Mouse (Mus musculus) kidney, adult 9 months (tissue): ENCODE data around the gene Ift122.
"Not testable (repeated sequence)": the region's sequence is repeated elsewhere in the genome, so short reads cannot be mapped to it uniquely, and the experiment has no call there.

Experiments
- DNase-seq: peaks from one replicate; pipeline ENCODE4 v3.0.0; 2022

Gene Ift122

GRCm38 (mm10) chr6:115846640-115847411 lies 6.4 kb upstream of the Ift122 start:
- DNase-seq, result peak; percentile 81

- no peak for DNase-seq
Measured at GRCm38 (mm10) chr6:115848598-115849304, 4.5 kb upstream of the Ift122 start.

GRCm38 (mm10) chr6:115852446-115853090 lies 702 bp upstream of the Ift122 start:
- peak; percentile 40 for DNase-seq

- no peak for DNase-seq
Measured at GRCm38 (mm10) chr6:115853985-115854384, 715 bp downstream of the Ift122 start.

GRCm38 (mm10) chr6:115854432-115854831 lies 1.2 kb downstream of the Ift122 start:
- no peak for DNase-seq

- DNase-seq, result peak; percentile 70
Measured at GRCm38 (mm10) chr6:115855733-115856360, 2.6 kb downstream of the Ift122 start.

GRCm38 (mm10) chr6:115856361-115856745 lies 3.1 kb downstream of the Ift122 start:
- peak; percentile 45 for DNase-seq

GRCm38 (mm10) chr6:115859258-115859657 lies 6.0 kb downstream of the Ift122 start:
- peak; percentile 61 for DNase-seq

GRCm38 (mm10) chr6:115860027-115860556 lies 6.8 kb downstream of the Ift122 start:
- no peak for DNase-seq

GRCm38 (mm10) chr6:115863340-115863841 lies 10.1 kb downstream of the Ift122 start:
- no peak for DNase-seq

- DNase-seq, result peak; percentile 69
Measured at GRCm38 (mm10) chr6:115865246-115865645, 12.0 kb downstream of the Ift122 start.

GRCm38 (mm10) chr6:115867157-115867556 lies 13.9 kb downstream of the Ift122 start:
- not testable (repeated sequence) for DNase-seq

GRCm38 (mm10) chr6:115871318-115871717 lies 18.0 kb downstream of the Ift122 start:
- DNase-seq, result not testable (repeated sequence)

- no peak for DNase-seq
Measured at GRCm38 (mm10) chr6:115877239-115877638, 24.0 kb downstream of the Ift122 start.

GRCm38 (mm10) chr6:115878694-115879093 lies 25.4 kb downstream of the Ift122 start:
- no peak for DNase-seq

- no peak for DNase-seq
Measured at GRCm38 (mm10) chr6:115879736-115880135, 26.5 kb downstream of the Ift122 start.

GRCm38 (mm10) chr6:115880751-115881150 lies 27.5 kb downstream of the Ift122 start:
- peak; percentile 55 for DNase-seq

- DNase-seq, result peak; percentile 34
Measured at GRCm38 (mm10) chr6:115884018-115884417, 30.7 kb downstream of the Ift122 start.

- DNase-seq, result no peak
Measured at GRCm38 (mm10) chr6:115886894-115887293, 33.6 kb downstream of the Ift122 start.

- DNase-seq, result no peak
Measured at GRCm38 (mm10) chr6:115888296-115888695, 35.0 kb downstream of the Ift122 start.

- no peak for DNase-seq
Measured at GRCm38 (mm10) chr6:115890601-115891000, 37.3 kb downstream of the Ift122 start.

GRCm38 (mm10) chr6:115891061-115891460 lies 37.8 kb downstream of the Ift122 start:
- DNase-seq, result no peak
